Mouse (Mus musculus) forebrain, embryonic 11.5 days (tissue): ENCODE data around the gene Trove2. TPM values are rescaled to one million over a fixed set of nuclear protein-coding genes. Genes with fewer than 3 reads are reported as not detected.

Experiments used
- ATAC-seq: fragments of 200-750 bp; cut with Nextera tagmentation; replicated peaks from 2 replicates; pipeline ENCODE4 v1.8.0; 2017; ENCODE audit warnings: moderate TSS enrichment; ENCODE audit not compliant: low FRiP score
- DNase-seq: peaks from one replicate; pipeline ENCODE4 v3.0.0-alpha.2; 2017; ENCODE audit warnings: low spot score
- H3K27ac ChIP-seq: fragments of 300-500 bp; sonication (generic); 2 replicates; pipeline ENCODE4 v1.5.1; 2014; ENCODE audit warnings: low read depth, low read length
- H3K27me3 ChIP-seq: fragments of 300-500 bp; sonication (generic); 2 replicates; pipeline ENCODE4 v1.6.1; 2014; ENCODE audit warnings: mild to moderate bottlenecking, low read length, mixed read lengths; ENCODE audit not compliant: control insufficient read depth, insufficient read depth
- H3K36me3 ChIP-seq: fragments of 300-500 bp; sonication (generic); 2 replicates; pipeline ENCODE4 v1.6.1; 2014; ENCODE audit warnings: mild to moderate bottlenecking, low read length, moderate library complexity, mixed read lengths; ENCODE audit not compliant: control insufficient read depth, insufficient read depth
- H3K4me1 ChIP-seq: fragments of 300-500 bp; sonication (generic); replicated peaks from 2 replicates; pipeline ENCODE4 v1.6.1; 2014; ENCODE audit warnings: low read length, mixed read lengths; ENCODE audit not compliant: control insufficient read depth, insufficient read depth
- H3K4me2 ChIP-seq: fragments of 300-500 bp; sonication (generic); 2 replicates; pipeline ENCODE4 v1.6.1; 2014; ENCODE audit warnings: low read depth, mild to moderate bottlenecking, low read length, moderate library complexity, mixed read lengths; ENCODE audit not compliant: severe bottlenecking
- H3K4me3 ChIP-seq: fragments of 300-500 bp; sonication (generic); 2 replicates; pipeline ENCODE4 v1.5.1; 2014; ENCODE audit warnings: low read depth, low read length
- H3K9ac ChIP-seq: fragments of 300-500 bp; sonication (generic); 2 replicates; pipeline ENCODE4 v1.6.1; 2014; ENCODE audit warnings: low read length
- H3K9me3 ChIP-seq: fragments of 300-500 bp; sonication (generic); 2 replicates; pipeline ENCODE4 v1.6.1; 2016; ENCODE audit warnings: low read length, mixed read lengths; ENCODE audit not compliant: control insufficient read depth
- WGBS: fragments of 180-500 bp; shearing (Covaris S2); extraction: QIAGEN DNeasy Blood & Tissue Kit; methylation state at CpG from one replicate; pipeline ENCODE4 v1.1.7; 2014; 5-methylcytosine and 5-hydroxymethylcytosine counted together
- polyA plus RNA-seq: library from polyadenylated mRNA; unstranded; fragments of >200 nt; fragmentation: Nextera tagmentation; extraction: Ambion mirVana; gene quantifications from 2 replicates; pipeline ENCODE4 v1.2.1, GENCODE M21; 2014

Trove2 gene
- polyA plus RNA-seq, 1 experiment from 2014 or later: 50.1 TPM

- H3K9me3 ChIP-seq: no peaks in the 10 kb centered on the region
- no peak for DNase-seq
- peak overlapping the region; percentile 83 for H3K9ac ChIP-seq
- peak; percentile 29 for ATAC-seq
- H3K4me3 ChIP-seq: peak overlapping the region; percentile 85
- no peaks in the 10 kb centered on the region; the same call in 1 of the 2 replicates for H3K4me1 ChIP-seq
- H3K27ac ChIP-seq: peak overlapping the region; percentile 15; the same call in 1 of the 2 replicates
- H3K4me2 ChIP-seq: peak overlapping the region; percentile 80
- under 1% methylated on average over 39 of the region's 39 CpGs for WGBS
- H3K27me3 ChIP-seq: no peaks in the 10 kb centered on the region
- no peaks in the 10 kb centered on the region for H3K36me3 ChIP-seq
These were observed 820 bp upstream of the Trove2 start for GRCm38 (mm10) chr1:143777558-143778218.

- H3K27ac ChIP-seq: no peak overlapping the region
- H3K4me2 ChIP-seq: no peak overlapping the region
- no peaks in the 10 kb centered on the region for H3K36me3 ChIP-seq
- no peak for ATAC-seq
- H3K4me1 ChIP-seq: no peaks in the 10 kb centered on the region; the same call in 1 of the 2 replicates
- no peak overlapping the region for H3K4me3 ChIP-seq
- no peak for DNase-seq
- H3K9me3 ChIP-seq: no peaks in the 10 kb centered on the region
- WGBS: 87% methylated on average over 6 of the region's 6 CpGs
- H3K9ac ChIP-seq: no peak overlapping the region
- H3K27me3 ChIP-seq: no peaks in the 10 kb centered on the region
These were observed 3.0 kb downstream of the Trove2 start for GRCm38 (mm10) chr1:143773909-143774308.

GRCm38 (mm10) chr1:143773082-143773481 lies 3.8 kb downstream of the Trove2 start:
- WGBS: 77% methylated on average over 7 of the region's 7 CpGs
- Histone ChIP-seq H3K9ac (no peak overlapping the region), H3K36me3 (no peaks in the 10 kb centered on the region), H3K4me3 (no peak overlapping the region), H3K9me3 (no peaks in the 10 kb centered on the region), H3K4me2 (no peak overlapping the region), H3K27me3 (no peaks in the 10 kb centered on the region), H3K27ac (no peak overlapping the region), H3K4me1 (no peaks in the 10 kb centered on the region; the same call in 1 of the 2 replicates)
- ATAC-seq (no peak), DNase-seq (no peak)

GRCm38 (mm10) chr1:143770444-143771109 lies 6.3 kb downstream of the Trove2 start:
- no peak for DNase-seq
- WGBS: 54% methylated on average over 20 of the region's 20 CpGs

GRCm38 (mm10) chr1:143766238-143766637 lies 10.6 kb downstream of the Trove2 start:
- Histone ChIP-seq H3K9me3 (no peaks in the 10 kb centered on the region), H3K27ac (no peak overlapping the region), H3K36me3 (no peaks in the 10 kb centered on the region; the same call in 1 of the 2 replicates), H3K27me3 (no peaks in the 10 kb centered on the region), H3K4me2 (no peak overlapping the region), H3K4me1 (no peaks in the 10 kb centered on the region), H3K9ac (no peak overlapping the region), H3K4me3 (no peak overlapping the region)
- 95% methylated on average over 6 of the region's 6 CpGs for WGBS
- no peak for ATAC-seq
- no peak for DNase-seq

More at GRCm38 (mm10) chr1:143770444-143771109, 6.3 kb downstream of the Trove2 start:
- Histone ChIP-seq H3K9ac (no peak overlapping the region), H3K9me3 (no peaks in the 10 kb centered on the region), H3K4me3 (no peak overlapping the region), H3K27me3 (no peaks in the 10 kb centered on the region), H3K4me1 (no peaks in the 10 kb centered on the region; the same call in 1 of the 2 replicates), H3K36me3 (no peaks in the 10 kb centered on the region; the same call in 1 of the 2 replicates), H3K27ac (no peak overlapping the region), H3K4me2 (no peak overlapping the region)
- ATAC-seq: no peak

- 90% methylated on average over 4 of the region's 4 CpGs for WGBS
- DNase-seq: no peak
- H3K4me3 ChIP-seq: no peak overlapping the region
These were observed 11.1 kb downstream of the Trove2 start for GRCm38 (mm10) chr1:143765801-143766200.

DNA sequence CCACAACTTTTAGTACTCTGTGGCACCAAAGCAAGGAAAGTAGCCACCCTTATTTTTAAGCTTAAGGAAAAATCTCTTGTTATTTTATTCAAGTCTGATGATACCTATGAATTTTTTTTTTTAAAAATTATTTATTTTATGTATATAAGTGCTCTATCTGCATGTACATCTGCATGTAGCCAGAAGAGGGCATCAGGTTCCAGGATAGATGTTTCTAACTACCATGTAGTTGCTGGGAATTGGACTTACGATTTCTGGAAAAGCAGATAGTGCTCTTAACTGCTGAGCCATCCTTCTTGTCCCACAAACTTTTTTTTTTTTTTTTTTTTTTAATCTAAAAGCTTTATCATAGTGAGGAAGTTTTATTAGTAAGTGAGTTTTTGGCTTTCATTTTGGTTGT lies 12.4 kb downstream of the Trove2 start:
- no peaks in the 10 kb centered on the region; the same call in 1 of the 2 replicates for H3K36me3 ChIP-seq
- DNase-seq: no peak
- no peak overlapping the region for H3K4me2 ChIP-seq
- WGBS: 94% methylated on average over 1 of the region's 1 CpGs
- H3K4me1 ChIP-seq: no peaks in the 10 kb centered on the region
- H3K27me3 ChIP-seq: no peaks in the 10 kb centered on the region
- no peak overlapping the region for H3K9ac ChIP-seq
- no peaks in the 10 kb centered on the region for H3K9me3 ChIP-seq
- no peak for ATAC-seq
- H3K27ac ChIP-seq: no peak overlapping the region
- H3K4me3 ChIP-seq: no peak overlapping the region

More at GRCm38 (mm10) chr1:143765801-143766200, 11.1 kb downstream of the Trove2 start:
- H3K36me3 ChIP-seq: no peaks in the 10 kb centered on the region; the same call in 1 of the 2 replicates
- no peak overlapping the region for H3K9ac ChIP-seq
- H3K4me2 ChIP-seq: no peak overlapping the region
- H3K9me3 ChIP-seq: no peaks in the 10 kb centered on the region
- no peaks in the 10 kb centered on the region for H3K27me3 ChIP-seq
- ATAC-seq: no peak
- H3K27ac ChIP-seq: no peak overlapping the region
- H3K4me1 ChIP-seq: no peaks in the 10 kb centered on the region

DNA sequence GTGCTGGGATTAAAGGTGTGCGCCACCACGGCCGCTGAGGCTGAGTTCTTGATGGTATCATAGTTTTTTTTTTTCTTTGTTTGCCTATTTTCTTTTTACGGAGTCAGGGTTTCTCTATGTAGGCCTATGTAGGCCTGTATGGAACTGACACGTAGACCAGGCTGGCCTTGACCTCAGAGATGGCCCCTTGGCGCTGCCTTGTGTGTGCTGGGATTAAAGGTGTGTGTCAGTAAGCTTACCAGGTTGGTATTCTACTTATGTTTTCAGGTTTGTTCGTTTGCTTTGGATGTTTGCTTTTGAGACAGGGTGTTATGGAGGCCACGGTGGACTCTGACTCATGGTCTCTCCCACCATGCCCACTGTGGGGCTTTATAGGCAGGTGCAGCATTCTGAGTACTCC lies 14.7 kb downstream of the Trove2 start:
- DNase-seq (no peak), ATAC-seq (no peak)
- 91% methylated on average over 8 of the region's 8 CpGs for WGBS
- H3K27me3 ChIP-seq: no peaks in the 10 kb centered on the region
- H3K4me1 ChIP-seq: no peaks in the 10 kb centered on the region
- no peak overlapping the region for H3K4me2 ChIP-seq
- H3K9me3 ChIP-seq: no peaks in the 10 kb centered on the region
- H3K36me3 ChIP-seq: no peaks in the 10 kb centered on the region; the same call in 1 of the 2 replicates
- H3K27ac ChIP-seq: no peak overlapping the region
- no peak overlapping the region for H3K4me3 ChIP-seq
- H3K9ac ChIP-seq: no peak overlapping the region
